Mouse (Mus musculus) CD8-positive naive resting alpha-beta T cell, adult 2 months (primary cell): ENCODE measurements around the gene Mcm5.

Experiments used
- DNase-seq, 2 experiments: peaks; one replicate each; pipeline ENCODE4 v3.0.0; 2022; ENCODE audit warnings: low read depth in 2 of 2, low spot score in 2 of 2

The Mcm5 gene

GRCm38 (mm10) chr8:75157471-75158230, 48.3 kb downstream of the Mcm5 start:
- DNase-seq = no peak

- DNase-seq = no peak
Observed at GRCm38 (mm10) chr8:75169363-75169762, 60.0 kb downstream of the Mcm5 start.

DNA sequence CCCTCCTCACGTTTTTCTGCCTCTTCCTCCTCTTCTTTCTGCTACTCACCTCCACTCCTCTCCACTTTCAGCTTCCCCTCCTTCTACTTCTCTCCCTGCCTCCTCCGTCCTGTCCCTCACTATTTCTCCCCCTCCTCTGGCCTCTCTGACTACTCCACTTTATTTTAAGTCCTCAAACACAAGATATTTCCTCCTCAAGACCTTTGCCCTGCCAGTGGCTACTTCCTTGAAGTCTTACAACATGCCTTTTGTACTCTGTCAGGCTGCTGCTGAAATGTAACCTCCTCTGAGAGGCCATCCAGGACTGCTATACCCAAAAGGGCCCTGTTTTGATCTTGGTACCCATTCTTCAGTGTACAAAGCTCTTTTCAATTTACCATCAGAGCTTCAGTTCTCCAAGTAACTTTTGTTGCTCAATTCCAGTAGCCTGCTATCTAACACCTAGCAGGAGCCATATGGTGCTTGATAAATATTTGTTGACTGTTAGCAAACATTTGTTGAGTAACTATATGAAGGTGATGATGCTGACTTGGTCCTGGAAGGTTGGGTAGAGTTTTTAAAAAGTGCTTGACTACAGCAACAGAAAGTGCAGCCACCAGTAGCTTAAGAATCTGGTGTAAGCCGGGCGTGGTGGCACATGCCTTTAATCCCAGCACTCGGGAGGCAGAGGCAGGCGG, 62.8 kb downstream of the Mcm5 start:
- DNase-seq = no peak
